Mouse (Mus musculus): Measurements from ENCODE around the gene Mmd2. TPM values are rescaled to one million over a fixed set of nuclear protein-coding genes. Genes with fewer than 3 reads are reported as not detected.

Mmd2 gene
- not detected for total RNA-seq (2023)

GRCm38 (mm10) chr5:142608259-142608988 is at the start of gene Mmd2:
Gene Mmd2 (minus strand): TSS chr5:142608800.

GRCm38 (mm10) chr5:142627398-142627797 is 18.8 kb upstream of the Mmd2 start, which contains the start of gene Wipi2:
Gene Wipi2 (plus strand): TSS chr5:142627698.

GRCm38 (mm10) chr5:142550706-142551652 is 57.6 kb downstream of the Mmd2 start, which contains the start of gene Radil:
Gene Radil (minus strand): TSS chr5:142551098.

DNA sequence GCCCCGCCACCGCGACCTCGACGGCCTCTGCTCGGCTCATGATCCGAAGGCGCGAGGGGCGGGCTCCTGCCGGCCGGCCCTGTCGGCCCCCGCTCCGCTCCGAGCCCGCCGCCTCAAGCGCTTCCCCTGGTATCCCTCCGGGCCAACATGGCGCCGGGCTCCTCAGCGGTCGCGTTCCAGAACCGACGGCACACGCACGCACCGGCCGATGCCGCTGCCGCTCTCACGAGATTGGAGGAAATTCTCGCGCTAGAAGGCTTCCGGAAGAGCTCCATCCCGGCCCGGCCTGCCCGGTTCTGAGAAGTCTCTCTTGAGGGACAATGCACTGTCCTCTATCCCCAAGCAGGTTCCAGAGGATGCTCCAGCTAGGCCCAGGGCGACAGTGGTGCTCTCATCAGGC is 78.7 kb downstream of the Mmd2 start, which contains the start of gene Papolb:
TSS of gene Papolb (minus strand) at position 162 of the 400 bp plus-strand sequence.

Other genes with a start within 250 kb of the Mmd2 start
- gene Foxk1, start 207.3 kb downstream of the Mmd2 start, total RNA-seq (2023): 118 TPM
- 37.8 TPM for gene Ap5z1, start 144.9 kb downstream of the Mmd2 start, total RNA-seq (2023)
- not detected for gene Papolb, start 78.7 kb downstream of the Mmd2 start, total RNA-seq (2023)
- gene Radil, start 57.7 kb downstream of the Mmd2 start, total RNA-seq (2023): not detected
- gene Wipi2, start 18.9 kb upstream of the Mmd2 start, total RNA-seq (2023): 60.9 TPM
- gene Slc29a4, start 83.7 kb upstream of the Mmd2 start, total RNA-seq (2023): 0.43 TPM
- 99.5 TPM for gene Tnrc18, start 208.9 kb upstream of the Mmd2 start, total RNA-seq (2023)